Mouse (Mus musculus) bone marrow, adult 2 months (tissue): ENCODE data around the gene Rabep1.

Experiments
- CTCF ChIP-seq: fragments of 200-500 bp; IDR thresholded peaks from 2 replicates; pipeline ENCODE4 v1.5.1; 2011; ENCODE audit warnings: low read length, control low read depth; ENCODE audit not compliant: control insufficient read depth, insufficient read depth
- POLR2A ChIP-seq: fragments of 200-500 bp; IDR thresholded peaks from 2 replicates; pipeline ENCODE4 v1.6.1; 2011; ENCODE audit warnings: low read depth, mild to moderate bottlenecking, control low read depth, low read length, borderline replicate concordance; ENCODE audit not compliant: control insufficient read depth

GRCm38 (mm10) chr11:70831201-70831600, 13.4 kb upstream of the Rabep1 start:
- no peak for TF ChIP-seq POLR2A
- no peak for TF ChIP-seq CTCF
